Mouse (Mus musculus) embryonic facial prominence, embryonic 15.5 days (tissue): ENCODE data around the gene Bmp8a. TPM values are rescaled to one million over a fixed set of nuclear protein-coding genes. Genes with fewer than 3 reads are reported as not detected.
"Not testable (repeated sequence)": the region's sequence is repeated elsewhere in the genome, so short reads cannot be mapped to it uniquely, and the experiment has no call there.

Experiments
- ATAC-seq: fragments of 200-750 bp; cut with Nextera tagmentation; 2 replicates; pipeline ENCODE4 v1.8.0; 2017; ENCODE audit warnings: low read depth, moderate TSS enrichment; ENCODE audit not compliant: insufficient number of reproducible peaks, low FRiP score, low TSS enrichment
- H3K27ac ChIP-seq: fragments of 300-500 bp; sonication (generic); replicated peaks from 2 replicates; pipeline ENCODE4 v1.5.1; 2015; ENCODE audit warnings: mild to moderate bottlenecking, inconsistent platforms
- H3K27me3 ChIP-seq: fragments of 300-500 bp; sonication (generic); 2 replicates; pipeline ENCODE4 v1.6.1; 2015; ENCODE audit warnings: inconsistent platforms
- H3K36me3 ChIP-seq: fragments of 300-500 bp; sonication (generic); 2 replicates; pipeline ENCODE4 v1.6.1; 2015; ENCODE audit warnings: mild to moderate bottlenecking, inconsistent platforms
- H3K4me1 ChIP-seq: fragments of 300-500 bp; sonication (generic); 2 replicates; pipeline ENCODE4 v1.6.1; 2015; ENCODE audit warnings: inconsistent platforms
- H3K4me2 ChIP-seq: fragments of 300-500 bp; sonication (generic); replicated peaks from 2 replicates; pipeline ENCODE4 v1.6.1; 2015; ENCODE audit warnings: mild to moderate bottlenecking, inconsistent platforms
- H3K4me3 ChIP-seq: fragments of 300-500 bp; sonication (generic); replicated peaks from 2 replicates; pipeline ENCODE4 v1.5.1; 2015; ENCODE audit warnings: mild to moderate bottlenecking, inconsistent platforms
- H3K9ac ChIP-seq: fragments of 300-500 bp; sonication (generic); 2 replicates; pipeline ENCODE4 v1.6.1; 2015; ENCODE audit warnings: inconsistent platforms
- H3K9me3 ChIP-seq: fragments of 300-500 bp; sonication (generic); replicated peaks from 2 replicates; pipeline ENCODE4 v1.6.1; 2016; ENCODE audit warnings: inconsistent platforms
- WGBS: fragments of 180-500 bp; shearing (Covaris S2); methylation state at CpG from one replicate; pipeline ENCODE4 v1.1.7; 2015; 5-methylcytosine and 5-hydroxymethylcytosine counted together
- polyA plus RNA-seq: library from polyadenylated mRNA; unstranded; fragments of >200 nt; fragmentation: Nextera tagmentation; extraction: Ambion mirVana; gene quantifications from 2 replicates; pipeline ENCODE4 v1.2.1, GENCODE M21; 2015

The Bmp8a gene
- polyA plus RNA-seq, 1 experiment from 2014 or later: 5.8 TPM

DNA sequence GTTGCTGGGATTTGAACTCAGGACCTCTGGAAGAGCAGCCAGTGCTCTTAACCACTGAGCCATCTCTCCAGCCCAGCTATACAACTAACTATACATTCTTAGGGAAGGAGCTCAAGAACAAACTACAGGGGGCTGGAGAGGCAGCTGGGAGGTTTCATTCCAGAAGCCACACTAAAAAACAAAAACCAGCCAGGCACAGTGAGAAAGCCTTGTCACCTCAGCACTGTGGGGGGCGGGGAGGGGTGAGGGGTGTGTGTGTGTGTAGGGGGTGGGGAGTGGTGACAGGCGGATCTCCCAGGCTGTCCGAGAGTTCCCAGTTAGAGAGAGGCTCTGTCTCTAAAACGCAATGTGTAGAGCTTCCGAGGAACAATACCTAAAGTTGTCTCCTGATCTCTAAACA is 11.7 kb downstream of the Bmp8a start:
- H3K27ac ChIP-seq: no peak overlapping the region
- H3K27me3 ChIP-seq: no peaks in the 10 kb centered on the region
- H3K36me3 ChIP-seq: no peaks in the 10 kb centered on the region
- no peaks in the 10 kb centered on the region; the same call in 1 of the 2 replicates for H3K4me1 ChIP-seq
- H3K9me3 ChIP-seq: no peaks in the 10 kb centered on the region
- no peak overlapping the region for H3K9ac ChIP-seq
- 56% methylated on average over 5 of the region's 5 CpGs for WGBS
- no peak for ATAC-seq
- no peak overlapping the region for H3K4me2 ChIP-seq
- no peak overlapping the region for H3K4me3 ChIP-seq

DNA sequence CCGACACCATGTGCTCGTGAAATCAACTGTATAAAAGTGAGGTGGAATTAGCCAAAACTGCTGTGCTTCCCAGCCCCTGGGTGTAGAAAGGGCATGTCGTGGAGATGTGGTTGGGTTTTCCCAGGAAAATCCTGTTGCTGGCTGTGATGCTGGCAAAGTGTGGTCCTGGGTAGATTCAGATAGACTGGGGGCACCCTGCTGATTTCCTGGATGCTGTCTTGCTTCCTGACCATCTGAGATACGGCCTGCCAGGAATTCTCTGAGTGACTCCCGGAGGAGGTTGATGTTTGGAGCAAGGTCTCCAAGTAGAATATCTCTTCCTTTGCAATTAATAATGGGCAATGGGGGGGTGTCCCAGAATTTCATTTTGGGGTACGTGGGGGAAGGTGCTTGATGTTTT is 14.1 kb downstream of the Bmp8a start:
- Histone ChIP-seq H3K36me3 (no peaks in the 10 kb centered on the region), H3K27ac (no peak overlapping the region), H3K9ac (no peak overlapping the region), H3K4me2 (no peak overlapping the region), H3K9me3 (no peaks in the 10 kb centered on the region), H3K4me3 (no peak overlapping the region), H3K27me3 (no peaks in the 10 kb centered on the region; the same call in 1 of the 2 replicates), H3K4me1 (peaks cover 4% of the 10 kb centered on the region; the same call in 1 of the 2 replicates)
- ATAC-seq: no peak
- WGBS: 73% methylated on average over 6 of the region's 6 CpGs

DNA sequence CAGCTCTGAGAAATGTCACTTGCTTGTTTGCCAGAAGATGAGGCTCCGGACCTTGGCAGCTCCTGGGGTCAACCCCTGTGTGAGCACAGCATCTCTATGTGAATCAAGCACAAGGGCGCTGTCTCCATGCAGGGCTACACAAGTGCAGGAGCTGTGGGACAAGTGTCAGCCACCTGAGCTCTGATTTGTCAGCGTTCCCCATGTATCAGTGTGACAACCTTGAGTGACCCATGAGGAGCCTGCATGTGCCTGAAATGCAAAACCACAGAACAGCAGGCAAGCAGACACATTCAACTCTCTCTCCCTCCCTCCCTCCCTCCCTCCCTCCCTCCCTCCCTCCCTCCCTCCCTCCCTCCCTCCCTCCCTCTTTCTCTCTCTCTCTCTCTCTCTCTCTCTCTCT is 15.4 kb downstream of the Bmp8a start:
- Histone ChIP-seq H3K27me3 (peaks cover 8% of the 10 kb centered on the region), H3K36me3 (no peaks in the 10 kb centered on the region), H3K4me2 (no peak overlapping the region), H3K4me1 (peaks cover 4% of the 10 kb centered on the region; the same call in 1 of the 2 replicates), H3K4me3 (no peak overlapping the region), H3K27ac (no peak overlapping the region), H3K9ac (no peak overlapping the region), H3K9me3 (no peaks in the 10 kb centered on the region)
- ATAC-seq: no peak
- WGBS: 53% methylated on average over 3 of the region's 3 CpGs

DNA sequence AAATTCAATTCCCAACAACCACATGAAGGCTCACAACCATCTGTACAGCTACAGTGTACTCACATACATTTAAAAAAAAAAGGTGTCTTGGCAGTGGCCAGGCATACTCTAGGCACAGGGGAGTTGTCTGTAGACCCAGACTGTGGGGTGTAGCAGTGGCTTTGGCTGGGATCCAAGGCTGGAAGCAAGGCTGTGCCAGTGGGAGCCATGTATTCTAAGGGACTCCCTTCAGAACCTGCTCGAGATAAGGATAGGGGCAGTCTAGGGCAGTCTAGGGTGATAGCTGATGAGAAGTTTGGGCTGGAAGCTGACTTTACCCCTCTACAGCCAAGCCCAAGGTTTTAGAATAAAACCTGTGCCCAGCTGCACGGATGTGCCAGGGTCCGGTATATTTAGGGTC is 17.0 kb downstream of the Bmp8a start:
- H3K27me3 ChIP-seq: peaks cover 16% of the 10 kb centered on the region
- 66% methylated on average over 3 of the region's 3 CpGs for WGBS
- no peak overlapping the region for H3K9ac ChIP-seq
- no peaks in the 10 kb centered on the region for H3K36me3 ChIP-seq
- ATAC-seq: no peak
- H3K9me3 ChIP-seq: no peaks in the 10 kb centered on the region
- no peak overlapping the region for H3K27ac ChIP-seq
- no peak overlapping the region for H3K4me2 ChIP-seq
- H3K4me1 ChIP-seq: peaks cover 4% of the 10 kb centered on the region; the same call in 1 of the 2 replicates
- no peak overlapping the region for H3K4me3 ChIP-seq

DNA sequence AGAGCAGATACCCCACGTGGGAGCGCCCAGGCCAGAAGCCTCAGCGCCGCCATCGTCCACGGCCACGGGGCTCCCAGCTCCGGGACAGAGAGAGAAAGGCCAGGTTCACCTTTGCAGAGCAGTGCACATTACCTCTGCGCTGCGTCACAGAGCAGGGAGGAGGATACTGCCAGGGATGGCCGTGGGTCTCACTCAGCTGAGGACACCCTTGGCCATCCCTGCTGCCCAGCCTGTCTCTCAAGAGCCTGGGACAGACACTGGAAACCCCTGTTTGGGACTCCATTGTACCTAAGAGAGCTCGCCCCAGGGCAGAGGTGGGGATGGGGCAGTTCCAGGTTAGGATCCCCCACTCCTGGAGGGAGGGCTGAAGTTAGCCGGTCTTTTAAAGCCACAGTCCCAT is 19.5 kb downstream of the Bmp8a start, which contains the start of gene Oxct2a:
Gene Oxct2a, minus strand, starts transcription at position 101 of the 400 bp plus-strand sequence.
- Histone ChIP-seq H3K9ac (no peak within 1 kb of the TSS), H3K4me1 (peaks cover 4% of the 10 kb centered on the region; the same call in 1 of the 2 replicates), H3K27ac (no peak within 1 kb of the TSS), H3K27me3 (peaks cover 16% of the 10 kb centered on the region), H3K9me3 (no peaks in the 10 kb centered on the region), H3K36me3 (no peaks in the 10 kb centered on the region), H3K4me2 (peak within 1 kb of the TSS; percentile 48), H3K4me3 (peak within 1 kb of the TSS; percentile 30)
- ATAC-seq: no peak
- 8% methylated on average over 13 of the region's 13 CpGs for WGBS

DNA sequence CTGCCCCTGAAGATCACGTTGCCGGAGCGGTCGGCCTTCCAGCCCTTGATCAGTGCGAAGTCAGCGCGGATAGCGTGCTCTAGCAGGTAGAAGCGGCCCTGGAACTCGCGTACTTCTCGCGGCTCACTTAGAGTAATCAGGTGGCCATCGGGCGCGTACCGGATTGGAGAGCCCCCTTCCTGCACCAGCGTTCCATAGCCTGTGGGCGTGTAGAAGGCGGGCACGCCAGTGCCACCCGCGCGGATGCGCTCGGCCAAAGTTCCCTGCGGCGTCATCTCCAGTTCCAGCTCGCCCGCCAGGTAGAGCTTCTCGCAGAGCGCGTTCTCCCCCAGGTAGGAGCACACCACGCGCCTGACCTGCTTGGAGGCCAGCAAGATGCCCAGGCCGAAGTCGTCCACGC is 20.1 kb downstream of the Bmp8a start:
- H3K27me3 ChIP-seq: peaks cover 16% of the 10 kb centered on the region
- 12% methylated on average over 29 of the region's 38 CpGs for WGBS
- peak overlapping the region; percentile 30 for H3K4me3 ChIP-seq

DNA sequence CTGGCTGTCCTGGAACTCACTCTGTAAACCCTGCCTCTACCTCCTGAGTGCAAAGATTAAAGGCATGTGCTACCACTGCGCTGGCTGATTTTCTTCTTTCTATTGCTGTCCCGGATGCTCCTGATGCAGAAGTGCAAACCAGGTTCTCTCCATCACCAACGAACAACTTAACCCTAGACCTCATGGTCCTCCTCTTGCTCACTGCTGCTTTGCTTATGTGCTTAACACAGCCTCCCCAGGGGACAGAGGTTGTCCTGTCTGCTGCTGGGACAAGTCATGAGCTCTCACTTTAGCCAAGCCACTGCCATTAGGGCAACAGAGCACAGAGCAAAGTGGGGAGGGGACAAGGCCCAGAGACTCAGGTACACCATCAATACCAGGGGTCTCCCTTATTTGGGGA is 28.6 kb downstream of the Bmp8a start:
- Histone ChIP-seq H3K4me2 (no peak overlapping the region), H3K9me3 (no peaks in the 10 kb centered on the region), H3K4me3 (no peak overlapping the region), H3K9ac (no peak overlapping the region), H3K27me3 (no peaks in the 10 kb centered on the region), H3K4me1 (no peaks in the 10 kb centered on the region), H3K27ac (no peak overlapping the region), H3K36me3 (no peaks in the 10 kb centered on the region)
- WGBS: 75% methylated on average over 3 of the region's 3 CpGs
- no peak for ATAC-seq

More for the DNA sequence above, 20.1 kb downstream of the Bmp8a start:
- ATAC-seq, H3K4me1 ChIP-seq, H3K27ac ChIP-seq, H3K36me3 ChIP-seq, H3K9ac ChIP-seq, H3K9me3 ChIP-seq: not testable (repeated sequence)
- peak overlapping the region; percentile 48 for H3K4me2 ChIP-seq

DNA sequence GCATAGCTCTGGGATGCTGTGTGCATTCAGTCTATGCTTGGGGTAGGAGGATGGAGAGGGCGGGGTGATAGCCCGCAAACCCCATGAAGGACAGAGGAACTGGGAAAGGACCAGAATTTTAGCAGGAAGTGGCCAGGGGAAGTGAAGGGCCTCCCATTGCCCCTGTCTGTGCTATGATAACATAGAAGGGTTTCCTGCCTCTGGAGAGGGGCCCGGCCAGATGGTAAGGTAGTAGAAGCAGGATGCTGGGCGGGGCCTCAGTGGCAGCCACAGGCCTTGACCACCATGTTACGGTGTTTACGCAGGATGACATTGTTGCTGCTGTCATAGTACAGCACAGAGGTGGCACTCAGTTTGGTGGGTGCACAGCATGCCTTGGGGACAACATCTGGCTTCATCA is 30.0 kb downstream of the Bmp8a start:
- no peak overlapping the region for H3K4me2 ChIP-seq
- H3K27me3 ChIP-seq: no peaks in the 10 kb centered on the region
- H3K9ac ChIP-seq: no peak overlapping the region
- ATAC-seq: no peak
- no peaks in the 10 kb centered on the region for H3K9me3 ChIP-seq
- no peaks in the 10 kb centered on the region for H3K36me3 ChIP-seq
- WGBS: 84% methylated on average over 6 of the region's 6 CpGs
- no peak overlapping the region for H3K4me3 ChIP-seq
- no peaks in the 10 kb centered on the region for H3K4me1 ChIP-seq
- no peak overlapping the region for H3K27ac ChIP-seq

DNA sequence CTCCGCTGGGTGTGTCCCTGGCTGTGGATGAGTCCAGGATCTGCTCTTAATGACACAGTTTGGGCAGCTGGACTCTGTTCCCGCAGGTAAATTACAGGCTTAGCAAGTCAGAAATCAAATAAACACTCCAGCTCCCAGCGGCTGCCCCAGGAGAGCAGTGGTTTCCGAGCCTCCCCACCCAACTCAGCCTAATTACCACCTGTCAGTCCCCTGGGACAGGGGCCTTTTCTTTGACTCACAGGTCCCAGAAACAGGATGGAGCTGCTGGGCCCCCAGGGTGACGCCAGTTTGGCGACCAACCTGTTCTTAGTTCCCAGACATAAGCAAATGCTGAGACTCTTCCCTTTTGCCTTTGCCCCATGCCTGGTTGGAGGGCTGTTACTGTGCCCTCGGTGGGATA is 31.2 kb downstream of the Bmp8a start:
- Histone ChIP-seq H3K4me1 (no peaks in the 10 kb centered on the region), H3K9me3 (no peaks in the 10 kb centered on the region), H3K9ac (no peak overlapping the region), H3K27ac (no peak overlapping the region), H3K27me3 (no peaks in the 10 kb centered on the region), H3K4me2 (no peak overlapping the region), H3K4me3 (no peak overlapping the region), H3K36me3 (no peaks in the 10 kb centered on the region)
- 72% methylated on average over 7 of the region's 7 CpGs for WGBS
- no peak for ATAC-seq

DNA sequence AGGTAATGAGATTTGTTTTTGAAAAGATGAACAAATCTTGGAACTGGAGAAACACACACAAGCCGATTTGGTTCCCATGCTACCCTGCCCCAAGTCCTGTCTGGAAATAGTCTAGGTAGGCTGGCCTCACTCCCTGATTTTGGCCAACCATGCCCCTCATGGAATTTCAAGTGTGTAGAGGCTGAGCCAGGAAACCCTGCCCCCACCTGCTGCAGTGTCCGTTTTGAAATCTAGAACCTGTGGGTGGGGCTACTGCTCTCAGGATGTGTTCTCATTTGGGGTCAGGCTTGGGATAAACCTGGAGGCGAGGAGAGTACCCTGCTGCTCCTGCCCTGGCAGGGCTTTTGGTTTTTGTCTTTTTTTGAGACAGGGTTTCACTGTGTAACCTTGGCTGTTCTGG is 34.8 kb downstream of the Bmp8a start:
- no peak overlapping the region for H3K27ac ChIP-seq
- H3K4me3 ChIP-seq: no peak overlapping the region
- ATAC-seq: no peak
- H3K4me1 ChIP-seq: no peaks in the 10 kb centered on the region
- no peaks in the 10 kb centered on the region for H3K9me3 ChIP-seq
- H3K4me2 ChIP-seq: no peak overlapping the region
- no peak overlapping the region for H3K9ac ChIP-seq
- H3K36me3 ChIP-seq: peaks cover 10% of the 10 kb centered on the region
- no peaks in the 10 kb centered on the region for H3K27me3 ChIP-seq
- WGBS: 52% methylated on average over 3 of the region's 3 CpGs

DNA sequence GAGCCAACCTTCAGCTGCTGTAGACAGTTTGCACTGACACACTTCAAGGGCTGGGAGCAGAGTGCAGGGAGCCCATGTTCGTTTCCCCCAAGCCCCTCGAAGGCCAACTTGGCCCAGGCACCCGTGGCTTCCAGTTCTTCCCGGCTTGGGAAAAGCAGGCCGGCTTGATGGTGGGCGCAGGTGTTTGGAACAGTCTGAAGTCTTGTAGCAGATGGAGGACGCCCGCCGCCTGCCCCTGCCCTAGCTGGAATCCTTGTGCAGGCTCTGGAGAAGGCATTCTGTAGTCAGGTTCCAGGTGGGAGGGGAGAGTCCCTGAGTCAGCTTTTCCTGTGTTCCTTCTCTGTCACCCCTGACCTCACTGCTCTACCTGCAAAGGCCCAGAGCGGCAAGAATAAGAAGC is 36.1 kb downstream of the Bmp8a start:
- Histone ChIP-seq H3K27me3 (no peaks in the 10 kb centered on the region), H3K27ac (no peak overlapping the region), H3K9me3 (no peaks in the 10 kb centered on the region), H3K4me3 (no peak overlapping the region), H3K9ac (no peak overlapping the region), H3K4me1 (no peaks in the 10 kb centered on the region), H3K36me3 (peaks cover 23% of the 10 kb centered on the region), H3K4me2 (no peak overlapping the region)
- WGBS: 83% methylated on average over 10 of the region's 10 CpGs
- no peak for ATAC-seq

DNA sequence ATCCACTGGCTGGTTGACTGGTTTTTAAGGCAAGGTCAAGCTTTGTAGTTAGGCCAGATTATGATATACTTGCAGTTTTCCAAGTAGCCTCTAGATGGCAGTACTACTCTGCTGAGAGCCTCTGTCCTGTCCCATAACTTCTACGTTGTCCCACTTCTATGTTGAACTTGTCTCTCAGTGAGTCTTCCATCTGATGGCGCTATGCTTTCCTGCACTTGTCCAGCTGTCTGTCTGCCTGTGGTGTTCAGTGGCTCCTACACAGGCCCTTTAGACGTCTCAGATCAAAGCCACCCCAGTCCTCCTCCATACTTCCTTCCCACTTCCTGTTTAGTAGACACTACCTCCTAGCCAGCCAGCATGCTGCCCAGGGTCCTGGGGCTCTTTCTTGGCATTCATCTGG is 37.3 kb downstream of the Bmp8a start:
- no peak overlapping the region for H3K4me2 ChIP-seq
- H3K36me3 ChIP-seq: peaks cover 32% of the 10 kb centered on the region
- H3K9ac ChIP-seq: no peak overlapping the region
- H3K4me3 ChIP-seq: no peak overlapping the region
- peak; percentile 31; the same call in 1 of the 2 replicates for ATAC-seq
- no peaks in the 10 kb centered on the region for H3K27me3 ChIP-seq
- no peaks in the 10 kb centered on the region for H3K4me1 ChIP-seq
- H3K9me3 ChIP-seq: no peaks in the 10 kb centered on the region
- WGBS: 20% methylated on average over 3 of the region's 3 CpGs
- H3K27ac ChIP-seq: no peak overlapping the region
